Mouse (Mus musculus) MEL (cell line): ENCODE data around the gene Gpr63.

Experiments
- CHD1 ChIP-seq: IDR thresholded peaks from 2 replicates; pipeline ENCODE4 v1.6.1; 2012; ENCODE audit warnings: low read depth, mild to moderate bottlenecking, inconsistent platforms, low read length, improper control_type of control experiment
- CHD2 ChIP-seq: IDR thresholded peaks from 2 replicates; pipeline ENCODE4 v1.6.1; 2011; ENCODE audit warnings: low read length, improper control_type of control experiment
- E2F4 ChIP-seq: IDR thresholded peaks from 2 replicates; pipeline ENCODE4 v1.6.1; 2011; ENCODE audit warnings: low read depth, low read length, improper control_type of control experiment, borderline replicate concordance
- POLR2A ChIP-seq, 2 experiments: IDR thresholded peaks; 2 replicates each; pipeline ENCODE4 v1.6.1; 2011 to 2012; ENCODE audit warnings: low read length in 2 of 2, mild to moderate bottlenecking in 2 of 2, control low read depth in 1 of 2, improper control_type of control experiment in 1 of 2, low read depth in 1 of 2, moderate library complexity in 1 of 2; ENCODE audit not compliant: control insufficient read depth in 1 of 2, insufficient read depth in 1 of 2, poor library complexity in 1 of 2
- RAD21 ChIP-seq: IDR thresholded peaks from 2 replicates; pipeline ENCODE4 v1.6.1; 2011; ENCODE audit warnings: mild to moderate bottlenecking, low read depth, low read length, improper control_type of control experiment
- SIN3A ChIP-seq: IDR thresholded peaks from 2 replicates; pipeline ENCODE4 v1.6.1; 2012; ENCODE audit warnings: low read length, improper control_type of control experiment, inconsistent platforms
- SMC3 ChIP-seq: IDR thresholded peaks from 2 replicates; pipeline ENCODE4 v1.6.1; 2011; ENCODE audit warnings: low read depth, low read length, improper control_type of control experiment
- ZC3H11A ChIP-seq: IDR thresholded peaks from 2 replicates; pipeline ENCODE4 v1.6.1; 2012; ENCODE audit warnings: low read depth, mild to moderate bottlenecking, inconsistent platforms, low read length, improper control_type of control experiment

DNA sequence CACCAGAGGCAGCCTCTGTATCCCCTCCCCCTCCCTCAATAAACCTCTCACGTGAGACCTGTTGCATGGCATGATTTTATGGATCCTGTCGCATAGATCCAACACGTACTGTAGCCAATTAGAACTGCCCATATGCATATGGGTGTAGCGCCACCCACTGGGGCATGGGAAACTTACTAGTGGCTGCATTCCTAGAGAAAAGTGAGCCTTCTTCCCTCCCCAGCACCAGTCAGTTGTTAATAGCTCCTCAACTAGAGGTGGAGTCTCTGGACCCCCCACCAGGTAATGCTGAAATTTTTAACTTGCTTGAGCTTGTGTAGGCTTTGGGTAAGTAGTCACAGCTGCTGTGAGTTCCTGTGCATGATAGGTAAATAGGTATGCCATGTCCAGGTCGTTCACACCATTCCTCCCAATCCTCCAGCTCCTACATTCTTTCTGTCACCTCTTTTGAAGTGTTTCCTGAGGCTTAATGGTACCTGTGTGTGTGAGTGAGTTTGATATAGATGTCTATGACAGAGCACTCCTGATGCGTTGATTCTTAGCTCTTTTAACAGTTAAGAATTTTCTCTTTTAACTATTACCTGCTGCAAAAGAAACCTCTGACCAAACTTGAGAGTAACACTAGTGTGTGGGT, 69.1 kb downstream of the Gpr63 start:
- TF ChIP-seq SIN3A (no peak), ZC3H11A (no peak), CHD2 (no peak), CHD1 (no peak), RAD21 (no peak), SMC3 (no peak), E2F4 (no peak), POLR2A (IDR thresholded peaks at IDR 0.05; ENCODE audit: control insufficient read depth in 1 of 2, insufficient read depth in 1 of 2, low read depth in 1 of 2, low read length in 2 of 2, poor library complexity in 1 of 2) (no peak)
